29 mouse cellular contexts compared by ENCODE assay signal in the genomic region with DNA sequence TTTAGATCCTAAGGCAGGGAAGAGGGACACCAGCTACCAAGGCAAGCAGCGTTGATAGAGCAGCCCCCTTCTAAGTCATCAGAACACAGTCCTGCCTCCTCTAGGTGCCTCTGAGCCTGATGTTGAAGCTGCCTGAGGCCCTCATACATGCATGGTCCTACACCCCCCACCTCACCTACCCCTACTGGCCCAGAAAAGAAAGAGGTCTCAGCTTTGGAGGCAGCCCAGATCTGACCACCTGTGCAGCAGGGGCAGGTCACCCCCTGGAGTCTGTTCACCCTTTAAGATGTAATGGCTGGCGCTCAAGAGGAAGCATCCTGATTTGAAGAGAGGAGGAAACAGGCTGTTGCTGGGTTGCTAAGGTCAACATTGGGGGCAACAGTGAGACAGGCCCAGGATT.
DNase-seq lines count a peak whose midpoint lies in the region; ATAC-seq lines count a peak whose summit lies in the region.
"Had no signal": no experiment of that assay in that cellular context is flagged by ENCODE, and none has a peak within 500 bp of the region (broad histone marks: within the 10 kb centered on the region; RNA-seq: fewer than 3 reads in every experiment).

No protein-coding gene starts in this region.

- H3K4me1 ChIP-seq in heart, embryonic 13.5 days, result peaks cover 78% of the 10 kb centered on the region
- peaks cover 37% of the 10 kb centered on the region for H3K4me1 ChIP-seq in midbrain, embryonic 10.5 days
- peaks cover 23% of the 10 kb centered on the region for H3K4me1 ChIP-seq in midbrain, embryonic 15.5 days

- H3K79me2 ChIP-seq in macrophage (ENCODE audit: inconsistent target), result peaks cover 100% of the 10 kb centered on the region

- intact Hi-C loops in heart, postnatal 14 days (cut with DNase I), result no loop called here

- no peak for ATAC-seq in heart, embryonic 13.5 days (ENCODE audit: extremely low read depth, insufficient number of reproducible peaks, low FRiP score, low TSS enrichment)
- no peak for ATAC-seq in midbrain, embryonic 15.5 days (replicated peaks)
- ATAC-seq: forebrain, embryonic 13.5 days; hindbrain, postnatal 0 days; intestine, embryonic 15.5 days; Patski had no signal

- H3K9ac ChIP-seq in heart, embryonic 13.5 days, result 0 out of 2 replicates have a peak overlapping the region, but pooled peaks have one; percentile 41
- H3K9ac ChIP-seq in midbrain, embryonic 15.5 days, result no peak overlapping the region
- H3K9ac ChIP-seq: forebrain, embryonic 13.5 days; hindbrain, embryonic 12.5 days; intestine, embryonic 15.5 days; liver, embryonic 14.5 days; lung, embryonic 14.5 days; neural tube, embryonic 12.5 days had no signal

- no peaks in the 10 kb centered on the region for H3K27me3 ChIP-seq in heart, embryonic 13.5 days (replicated peaks)
- H3K27me3 ChIP-seq in midbrain, embryonic 10.5 days (ENCODE audit: low read depth, poor library complexity, severe bottlenecking), result no peaks in the 10 kb centered on the region
- H3K27me3 ChIP-seq in midbrain, embryonic 15.5 days (replicated peaks), result no peaks in the 10 kb centered on the region
- H3K27me3 ChIP-seq: forebrain, embryonic 13.5 days; hindbrain, embryonic 12.5 days; intestine, embryonic 15.5 days; neural tube, embryonic 12.5 days; Patski had no signal

- DNase-seq in heart, adult 11 months, result peak; percentile 92
- no peak for DNase-seq in heart, adult 8-10 months (ENCODE audit: low spot score)
- no peak for DNase-seq in heart, postnatal 14 days
- DNase-seq in midbrain, embryonic 10.5 days (ENCODE audit: low spot score), result no peak
- no peak for DNase-seq in ovary, postnatal 10 days (ENCODE audit: low spot score)
- DNase-seq: adrenal gland, postnatal 14 days; cerebellum, adult 18-20 months; kidney, adult 2 months; kidney, postnatal 36 days; layer of hippocampus, postnatal 36 days; liver; lung, postnatal 14 days; right cerebral cortex, postnatal 4 days; thymus, adult 18-20 months; thymus, postnatal 25 days had no signal

- H3K9me3 ChIP-seq in heart, embryonic 13.5 days, result no peaks in the 10 kb centered on the region
- H3K9me3 ChIP-seq in midbrain, embryonic 10.5 days (replicated peaks), result no peaks in the 10 kb centered on the region
- no peaks in the 10 kb centered on the region for H3K9me3 ChIP-seq in midbrain, embryonic 15.5 days
- H3K9me3 ChIP-seq: forebrain, embryonic 13.5 days; hindbrain, embryonic 12.5 days; intestine, embryonic 15.5 days; neural tube, embryonic 12.5 days had no signal

- no peak overlapping the region for H3K4me3 ChIP-seq in heart, embryonic 13.5 days
- no peak overlapping the region for H3K4me3 ChIP-seq in midbrain, embryonic 10.5 days
- H3K4me3 ChIP-seq in midbrain, embryonic 15.5 days, result no peak overlapping the region
- H3K4me3 ChIP-seq in macrophage (ENCODE audit: inconsistent target), result no peak overlapping the region
- H3K4me3 ChIP-seq: forebrain, embryonic 13.5 days; hindbrain, embryonic 12.5 days; intestine, embryonic 15.5 days; myocyte; neural tube, embryonic 12.5 days had no signal

- H3K4me2 ChIP-seq in heart, embryonic 13.5 days, result no peak overlapping the region
- H3K4me2 ChIP-seq in midbrain, embryonic 15.5 days, result no peak overlapping the region
- H3K4me2 ChIP-seq: forebrain, embryonic 13.5 days; hindbrain, embryonic 12.5 days; intestine, embryonic 15.5 days; lung, embryonic 14.5 days; midbrain, embryonic 11.5 days; neural tube, embryonic 12.5 days had no signal

- no peaks in the 10 kb centered on the region for H3K36me3 ChIP-seq in heart, embryonic 13.5 days
- H3K36me3 ChIP-seq in midbrain, embryonic 10.5 days, result no peaks in the 10 kb centered on the region
- H3K36me3 ChIP-seq in midbrain, embryonic 15.5 days (replicated peaks), result no peaks in the 10 kb centered on the region
- no peaks in the 10 kb centered on the region for H3K36me3 ChIP-seq in macrophage (ENCODE audit: inconsistent target)
- H3K36me3 ChIP-seq: hindbrain, embryonic 12.5 days; intestine, embryonic 15.5 days; neural tube, embryonic 12.5 days had no signal

- peak overlapping the region; percentile 90 for H3K27ac ChIP-seq in heart, embryonic 13.5 days (replicated peaks)
- peak overlapping the region; percentile 57 for H3K27ac ChIP-seq in midbrain, embryonic 10.5 days (replicated peaks)
- no peak overlapping the region for H3K27ac ChIP-seq in midbrain, embryonic 15.5 days
- H3K27ac ChIP-seq in macrophage, result peak overlapping the region; percentile 63; the same call in 1 of the 2 replicates
- H3K27ac ChIP-seq: hindbrain, embryonic 12.5 days; hindbrain, postnatal 0 days; intestine, embryonic 15.5 days; liver, embryonic 14.5 days; neural tube, embryonic 12.5 days; stomach, postnatal 0 days had no signal

- WGBS in heart, embryonic 13.5 days, result 60% methylated on average over 2 of the region's 2 CpGs
- 85% methylated on average over 2 of the region's 2 CpGs for WGBS in midbrain, embryonic 10.5 days
- WGBS in midbrain, embryonic 15.5 days, result 84% methylated on average over 2 of the region's 2 CpGs
- WGBS in macrophage (ENCODE audit: missing documents), result 100% methylated on average over 1 of the region's 2 CpGs
